Mouse (Mus musculus) v-Abl transformed pro-B cells (cell line): ENCODE measurements at regions not wholly inside any gene's neighbourhood (a gene's known extent, or its start where the extent isn't known, plus 50 kb on each side); places are given as distances from the start of the nearest gene placed in this dataset.

ENCODE experiments used
- in situ Hi-C, 2 experiments: fragments of 400-800 bp; cut with MboI; formaldehyde crosslinking; loops; one replicate each; pipeline ENCODE4 v1.15.1; 2025; ENCODE audit not compliant: unreplicated experiment in 2 of 2

- in situ Hi-C loops, result loop anchor here (5.0 to 25.0 kb wide), 7 partner anchors 159 to 843 kb away; partner anchors contain the start of gene Hoxa7 (in 2 of the 2)
Measured at GRCm38 (mm10) chr6:51381465-51381864, 51.0 kb upstream of the Nfe2l3 start.
